20 mouse cellular contexts compared by ENCODE assay signal in the genomic region with DNA sequence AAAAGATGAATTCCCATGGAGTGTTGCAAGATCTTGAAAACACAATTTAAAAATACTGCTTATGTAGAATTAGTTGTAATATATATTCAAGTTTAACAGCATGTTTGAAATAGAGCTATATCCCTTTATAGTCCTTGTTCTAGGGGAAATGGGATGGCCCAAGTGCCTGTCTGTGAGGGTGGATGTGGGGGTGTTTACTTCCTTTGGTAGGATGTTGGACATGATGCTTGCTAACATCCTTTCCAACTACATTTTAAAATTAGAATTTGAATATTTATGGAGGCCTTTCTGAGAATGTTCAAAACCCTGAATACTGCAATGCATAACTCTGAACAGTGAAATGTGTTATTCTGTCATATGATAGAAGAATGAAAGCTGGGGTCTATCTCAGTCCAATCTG.
DNase-seq lines count a peak whose midpoint lies in the region; TF ChIP-seq lines count a peak whose summit lies in the region.
"Had no signal": no experiment of that assay in that cellular context is flagged by ENCODE, and none has a peak within 500 bp of the region (broad histone marks: within the 10 kb centered on the region; RNA-seq: fewer than 3 reads in every experiment).

No protein-coding gene starts in this region.

- no peak overlapping the region for H3K4me3 ChIP-seq in left cerebral cortex, adult 2 months
- H3K4me3 ChIP-seq in cortical plate, adult 2 months (ENCODE audit: insufficient read depth, low read length) = no peak overlapping the region
- H3K4me3 ChIP-seq: forebrain, embryonic 10.5 days; forebrain, embryonic 13.5 days; gastrocnemius, adult 2 months; hindbrain, embryonic 12.5 days; hindbrain, embryonic 15.5 days had no signal

- peak; percentile 30 to 36 for DNase-seq in frontal cortex, postnatal 36 days (ENCODE audit: low spot score in 2 of 2)
- no peak for DNase-seq in frontal cortex, postnatal 14 days (ENCODE audit: low spot score in 2 of 2)
- no peak for DNase-seq in left cerebral cortex, adult 2 months (ENCODE audit: extremely low spot score in 1 of 2, low spot score in 2 of 2)
- no peak for DNase-seq in left cerebral cortex, postnatal 4 days
- DNase-seq in thymus, postnatal 10 days (ENCODE audit: low spot score in 2 of 2) = no peak
- DNase-seq: adrenal gland, postnatal 10 days; adrenal gland, postnatal 36 days; B cell, adult 2 months; cerebellum, adult 11 months; cerebellum, adult 2 months; cerebellum, adult 9-11 months; cerebellum, postnatal 25 days; gastrocnemius, adult 2 months; gastrocnemius, postnatal 14 days; heart, adult 11 months had no signal

- TF ChIP-seq CTCF in left cerebral cortex, adult 2 months (IDR thresholded peaks at IDR 0.05) = no peak
- TF ChIP-seq CTCF in cortical plate, adult 2 months (IDR thresholded peaks at IDR 0.05; ENCODE audit: extremely low read depth, insufficient read depth, low read length) = no peak

- TF ChIP-seq POLR2A in cortical plate, adult 2 months (IDR thresholded peaks at IDR 0.05; ENCODE audit: extremely low read depth, insufficient read depth, low read length) = no peak

- intact Hi-C loops in left cerebral cortex, adult 2 months (cut with DNase I) = loop anchor here (1.0 to 5.0 kb wide), 3 partner anchors 140 to 649 kb away; no protein-coding TSS in a partner anchor
- intact Hi-C loops in left cerebral cortex, postnatal 4 days (cut with DNase I) = no loop called here

- no peaks in the 10 kb centered on the region; the same call in 1 of the 2 replicates for H3K4me1 ChIP-seq in cortical plate, adult 2 months (ENCODE audit: control insufficient read depth, insufficient read depth, low read length)
- H3K4me1 ChIP-seq: forebrain, embryonic 10.5 days; forebrain, embryonic 13.5 days; hindbrain, embryonic 12.5 days; hindbrain, embryonic 15.5 days had no signal

- peak overlapping the region; percentile 79 for H3K27ac ChIP-seq in left cerebral cortex, adult 2 months
- H3K27ac ChIP-seq in cortical plate, adult 2 months (ENCODE audit: insufficient read depth, low read length) = peak overlapping the region; percentile 36; the same call in 1 of the 2 replicates
- H3K27ac ChIP-seq: forebrain, embryonic 10.5 days; forebrain, embryonic 13.5 days; gastrocnemius, adult 2 months; hindbrain, embryonic 12.5 days; hindbrain, embryonic 15.5 days had no signal

Comparison
In these comparisons a context has a peak if more than half of its experiments do, and no peak if none do; other contexts are left out.
1. DNase-seq: peak in frontal cortex, postnatal 36 days (2 of 2); none in frontal cortex, postnatal 14 days (0 of 2), left cerebral cortex, adult 2 months (0 of 2), left cerebral cortex, postnatal 4 days (single experiment) and thymus, postnatal 10 days (0 of 2).